Mouse (Mus musculus) left cerebral cortex, postnatal 25 days (tissue): ENCODE results near the gene Mfap4. TPM values are rescaled to one million over a fixed set of nuclear protein-coding genes. Genes with fewer than 3 reads are reported as not detected.

Experiments used
- DNase-seq, 2 experiments: peaks; one replicate each; pipeline ENCODE4 v3.0.0; 2022; ENCODE audit warnings: low spot score in 2 of 2, mixed read lengths in 1 of 2
- intact Hi-C: fragments of 180-260 bp; cut with DNase I; formaldehyde crosslinking; loops from one replicate; pipeline ENCODE4 v1.15.1; 2025
- total RNA-seq, 2 experiments: library from RNA; stranded (reverse); gene quantifications; 2 replicates each; pipeline ENCODE4 v1.2.3; 2021

The Mfap4 gene
- total RNA-seq, 2 experiments from 2014 or later: 4.2 to 5.5 TPM

- intact Hi-C loops: no loop called here
- DNase-seq: no peak
These were observed 6.4 kb upstream of the Mfap4 start for GRCm38 (mm10) chr11:61478788-61479187.

- intact Hi-C loops: no loop called here
- DNase-seq: no peak
These were observed 3.8 kb upstream of the Mfap4 start for GRCm38 (mm10) chr11:61481239-61482090.

DNA sequence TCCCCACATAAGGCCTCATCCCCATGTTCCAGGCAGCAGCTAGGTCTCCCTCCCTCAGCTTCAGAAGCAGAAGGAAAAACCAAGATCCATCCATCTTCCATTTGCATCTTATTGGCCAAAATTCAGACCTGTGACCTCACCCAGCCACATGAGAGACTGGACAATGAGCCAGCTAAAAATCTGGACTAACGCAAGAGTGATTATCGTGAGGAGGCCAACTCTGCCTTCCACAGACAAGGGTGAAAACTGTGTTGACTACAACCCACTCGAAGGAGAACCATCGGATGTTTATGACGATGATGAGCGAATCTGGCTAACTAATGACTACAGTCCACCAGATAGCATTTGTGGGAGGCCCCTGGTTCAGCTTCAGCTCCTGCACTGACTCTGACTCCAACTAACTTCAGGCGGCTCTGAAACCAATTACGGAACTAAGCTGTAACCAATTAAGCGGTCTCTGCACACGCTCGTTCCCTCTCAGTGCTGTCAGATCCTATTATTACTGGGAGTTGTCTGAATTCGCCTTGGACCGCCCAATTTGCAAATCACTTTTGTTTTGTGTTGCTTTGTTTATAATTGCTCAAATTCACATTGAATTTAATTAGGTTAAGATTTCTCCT, 1.9 kb upstream of the Mfap4 start:
- DNase-seq: no peak
- intact Hi-C loops: no loop called here

DNA sequence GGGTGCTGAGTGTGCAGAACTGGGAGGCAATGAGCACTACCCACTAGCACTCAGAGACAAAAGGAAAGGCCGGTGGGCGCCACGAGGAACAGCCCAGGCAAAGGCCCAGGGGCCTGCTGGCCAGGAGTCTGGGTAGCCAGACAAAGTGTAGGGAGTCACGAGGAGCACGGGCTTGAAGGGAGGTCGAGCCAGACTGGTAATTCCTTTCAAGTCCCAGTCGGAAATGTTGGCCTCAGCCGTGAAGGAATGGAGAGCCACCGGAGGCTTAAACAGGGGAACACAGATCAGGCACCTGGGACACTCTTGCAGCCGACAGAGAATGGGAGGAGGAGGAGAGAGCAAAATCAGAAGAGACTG, 997 bp upstream of the Mfap4 start:
- intact Hi-C loops: loop anchor here (2.0 kb wide), 1 partner anchor 31 kb away; no protein-coding TSS in a partner anchor

DNA sequence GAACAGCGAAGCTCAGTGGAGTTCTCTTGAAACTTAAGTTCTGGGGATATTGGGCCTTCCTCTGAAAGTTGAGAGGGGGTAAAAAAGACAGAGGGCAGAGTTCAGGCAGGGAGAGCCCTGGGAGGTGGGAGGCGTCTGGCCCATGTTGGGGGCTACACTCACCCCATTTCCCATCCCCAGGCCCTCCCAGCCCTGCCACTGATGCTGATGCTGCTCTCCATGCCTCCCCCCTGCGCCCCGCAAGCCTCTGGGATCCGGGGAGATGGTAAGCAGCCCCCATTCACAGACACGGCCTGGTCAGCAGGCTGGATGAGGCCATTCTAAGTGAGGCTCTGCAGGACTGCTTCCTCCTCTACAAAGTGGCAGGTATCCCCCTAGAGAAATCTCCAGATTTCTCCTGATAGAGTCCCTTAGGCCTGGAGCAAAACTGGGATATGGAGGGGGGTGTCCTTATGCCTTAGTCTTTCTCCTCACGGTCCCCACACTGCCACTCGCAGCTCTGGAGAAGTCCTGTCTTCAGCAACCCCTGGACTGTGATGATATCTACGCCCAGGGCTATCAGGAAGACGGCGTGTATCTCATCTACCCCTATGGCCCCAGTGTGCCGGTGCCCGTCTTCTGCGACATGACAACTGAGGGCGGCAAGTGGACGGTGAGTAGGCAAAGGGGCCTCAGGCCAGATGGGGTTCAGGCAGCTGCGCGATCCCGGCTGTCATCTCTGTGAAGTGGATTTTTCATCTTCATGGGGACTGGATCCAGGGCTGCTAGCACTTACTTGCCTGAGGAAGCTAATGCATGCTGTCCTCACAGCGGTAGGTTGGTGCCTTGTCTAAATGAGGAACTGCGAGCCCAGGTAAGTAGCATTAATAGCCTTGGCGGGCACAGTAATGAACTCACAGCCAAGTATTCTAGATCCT, 568 bp downstream of the Mfap4 start:
- intact Hi-C loops: loop anchor here (2.0 kb wide), 1 partner anchor 33 kb away; no protein-coding TSS in a partner anchor
- DNase-seq: no peak

More for the DNA sequence above, 997 bp upstream of the Mfap4 start:
- no peak for DNase-seq

DNA sequence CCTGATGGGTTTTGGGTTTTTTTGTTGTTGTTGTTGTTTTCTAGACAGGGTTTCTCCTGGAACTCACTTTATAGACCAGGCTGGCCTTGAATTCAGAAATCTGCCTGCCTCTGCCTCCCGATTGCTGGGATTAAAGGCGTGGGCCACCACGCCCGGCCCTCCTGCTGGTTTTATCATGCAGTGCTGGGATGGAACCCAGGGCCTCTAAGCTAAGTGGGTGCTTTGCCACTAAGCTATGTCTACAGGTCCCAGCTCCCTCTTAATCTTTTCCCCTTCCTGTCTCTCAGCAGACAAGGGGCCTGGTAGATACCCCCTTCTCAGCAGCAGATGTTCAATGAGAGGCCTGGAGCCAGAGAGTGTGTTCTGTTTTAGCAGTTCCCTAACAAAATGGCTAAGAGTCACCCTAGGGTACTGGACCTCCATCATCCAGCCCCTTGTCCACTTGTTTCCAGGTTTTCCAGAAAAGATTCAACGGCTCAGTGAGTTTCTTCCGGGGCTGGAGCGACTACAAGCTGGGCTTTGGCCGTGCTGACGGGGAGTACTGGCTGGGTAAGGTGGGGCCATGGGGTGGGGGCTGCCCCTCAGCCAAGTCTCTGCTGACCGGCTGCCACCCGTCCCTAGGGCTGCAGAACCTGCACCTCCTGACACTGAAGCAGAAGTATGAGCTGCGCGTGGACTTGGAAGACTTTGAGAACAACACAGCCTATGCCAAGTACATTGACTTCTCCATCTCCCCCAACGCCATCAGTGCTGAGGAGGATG, 1.4 kb downstream of the Mfap4 start:
- intact Hi-C loops: no loop called here
- no peak for DNase-seq

GRCm38 (mm10) chr11:61487401-61487800, 2.2 kb downstream of the Mfap4 start:
- no peak for DNase-seq
- intact Hi-C loops: no loop called here

GRCm38 (mm10) chr11:61487936-61488335, 2.7 kb downstream of the Mfap4 start:
- no peak for DNase-seq
- intact Hi-C loops: no loop called here

DNA sequence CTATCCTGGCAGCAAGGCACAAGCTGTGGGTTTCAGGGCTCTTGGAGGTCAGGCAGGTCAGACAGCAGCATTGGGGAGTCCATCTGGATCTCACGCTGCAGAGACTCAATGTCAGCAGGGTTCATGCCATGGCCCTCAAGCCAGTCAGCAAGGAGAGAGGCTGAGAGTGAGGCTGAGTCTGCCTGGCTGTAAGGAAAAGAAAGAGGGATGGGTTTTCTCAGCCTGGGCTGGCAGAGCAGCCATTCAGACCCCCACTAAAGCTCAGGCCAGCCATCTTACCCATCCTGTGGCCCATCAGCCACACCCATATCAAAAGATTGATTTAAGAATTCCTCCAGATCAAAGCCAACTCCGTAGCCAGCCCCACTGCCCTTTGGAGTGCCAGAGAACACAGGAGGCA, 3.9 kb downstream of the Mfap4 start:
- DNase-seq: no peak
- intact Hi-C loops: no loop called here

DNA sequence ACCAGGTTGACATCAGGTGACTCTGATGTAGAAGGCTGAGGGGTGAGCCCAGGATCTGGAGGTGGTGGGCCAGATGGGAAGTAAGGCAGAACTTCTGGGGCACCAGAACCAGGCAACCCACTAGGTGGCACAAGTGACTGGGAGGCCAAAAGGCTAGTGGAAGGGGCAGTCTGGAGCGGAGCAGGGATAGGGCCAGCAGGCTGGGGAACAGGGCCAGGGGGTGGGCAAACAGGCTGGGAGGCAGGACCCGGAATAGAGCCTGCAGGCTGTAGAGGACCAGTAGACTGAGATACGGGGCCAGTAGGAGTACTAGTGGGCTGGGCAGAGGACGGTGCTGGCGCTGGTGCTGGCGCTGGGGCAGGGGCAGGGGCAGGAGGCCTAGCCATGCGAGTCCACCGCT, 4.6 kb downstream of the Mfap4 start:
- no peak for DNase-seq
- intact Hi-C loops: no loop called here

DNA sequence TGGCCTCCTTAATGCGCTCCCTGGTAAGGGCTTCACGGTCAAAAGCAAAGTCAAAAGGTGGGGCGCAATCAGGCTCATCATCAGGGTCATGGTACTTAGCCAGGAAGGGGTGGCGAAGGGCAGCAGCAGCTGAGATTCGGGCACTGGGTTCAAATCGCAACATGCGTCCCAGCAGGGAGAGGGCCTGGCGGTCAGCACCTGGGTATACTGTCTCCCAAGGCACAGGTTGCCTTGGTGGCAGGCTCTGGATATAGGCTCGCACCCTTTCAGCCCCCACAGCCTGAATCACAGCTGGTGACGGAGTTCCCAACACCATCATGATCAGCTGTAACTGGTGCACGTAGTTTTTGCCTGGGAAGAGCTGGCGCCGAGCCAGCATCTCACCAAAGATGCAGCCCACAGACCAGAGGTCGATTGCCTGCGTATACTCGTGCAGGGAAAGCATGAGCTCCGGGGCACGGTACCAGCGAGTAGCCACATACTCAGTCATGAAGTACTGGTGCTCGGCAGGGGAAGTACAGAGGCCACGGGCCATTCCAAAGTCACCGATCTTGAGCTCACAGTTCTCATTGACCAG, 5.8 kb downstream of the Mfap4 start:
- intact Hi-C loops: no loop called here
- no peak for DNase-seq

DNA sequence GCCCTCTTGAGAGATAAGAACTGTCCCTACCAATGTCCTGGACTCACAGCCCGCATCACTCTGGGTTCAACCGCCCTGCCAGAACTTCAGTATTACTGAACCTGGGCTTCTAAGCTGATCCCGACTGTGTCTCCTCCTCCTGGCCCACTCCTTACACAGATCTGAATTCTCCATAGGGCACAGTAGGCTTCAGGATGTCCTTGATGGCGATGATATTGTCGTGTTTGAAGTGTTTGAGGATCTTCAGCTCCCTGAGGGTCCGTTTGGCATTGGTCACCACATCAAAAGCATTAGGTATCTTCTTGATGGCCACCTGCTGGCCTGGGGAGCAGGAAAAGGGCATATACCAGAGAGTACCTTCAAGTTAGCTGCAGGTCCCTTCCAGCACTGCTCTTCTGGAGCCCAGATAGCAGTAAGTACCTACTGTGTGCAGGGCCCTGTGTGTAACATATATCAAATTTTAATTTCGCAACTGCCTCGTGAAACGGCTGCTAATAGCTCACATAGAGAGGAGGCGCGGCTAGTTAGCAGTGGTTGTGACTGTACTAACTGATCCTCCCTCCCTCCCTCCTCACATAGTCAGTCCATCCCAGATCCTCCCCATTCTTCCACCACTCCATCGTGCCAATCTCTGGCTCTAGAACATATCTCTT, 7.6 kb downstream of the Mfap4 start:
- intact Hi-C loops: loop anchor here (2.0 kb wide), 1 partner anchor 40 kb away; no protein-coding TSS in a partner anchor
- no peak for DNase-seq

DNA sequence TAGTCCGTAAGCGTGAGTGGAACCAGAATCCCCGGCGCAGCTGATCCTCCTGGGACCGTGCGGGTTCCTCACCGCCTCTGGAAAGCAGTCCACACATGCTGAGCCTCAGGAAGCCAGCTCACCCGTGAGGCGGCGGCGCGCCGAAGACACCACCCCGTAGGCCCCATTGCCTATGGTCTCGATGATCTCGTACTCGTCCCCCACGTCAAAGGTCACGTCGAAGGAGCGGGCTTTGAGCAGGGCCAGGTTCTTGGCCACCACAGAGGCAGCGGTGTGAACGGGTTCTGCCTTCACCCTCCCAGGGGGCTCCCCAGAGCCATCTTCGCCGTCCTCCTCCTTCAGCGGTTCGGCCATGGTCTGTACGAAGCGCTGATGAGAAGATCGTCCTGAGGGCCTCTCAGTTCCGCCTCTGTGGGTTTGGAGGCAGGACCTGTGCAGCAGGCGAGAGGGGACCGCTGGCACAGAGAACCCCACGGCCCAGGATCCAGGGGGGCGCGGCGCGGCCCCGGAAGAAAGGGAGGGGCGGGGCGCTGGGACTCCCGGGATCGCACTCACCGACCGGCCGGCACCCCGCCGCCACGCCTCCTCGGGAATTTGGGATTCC, 8.4 kb downstream of the Mfap4 start:
- DNase-seq: peak; percentile 52 to 54
- intact Hi-C loops: loop anchor here (2.0 kb wide), 1 partner anchor 41 kb away; no protein-coding TSS in a partner anchor

DNA sequence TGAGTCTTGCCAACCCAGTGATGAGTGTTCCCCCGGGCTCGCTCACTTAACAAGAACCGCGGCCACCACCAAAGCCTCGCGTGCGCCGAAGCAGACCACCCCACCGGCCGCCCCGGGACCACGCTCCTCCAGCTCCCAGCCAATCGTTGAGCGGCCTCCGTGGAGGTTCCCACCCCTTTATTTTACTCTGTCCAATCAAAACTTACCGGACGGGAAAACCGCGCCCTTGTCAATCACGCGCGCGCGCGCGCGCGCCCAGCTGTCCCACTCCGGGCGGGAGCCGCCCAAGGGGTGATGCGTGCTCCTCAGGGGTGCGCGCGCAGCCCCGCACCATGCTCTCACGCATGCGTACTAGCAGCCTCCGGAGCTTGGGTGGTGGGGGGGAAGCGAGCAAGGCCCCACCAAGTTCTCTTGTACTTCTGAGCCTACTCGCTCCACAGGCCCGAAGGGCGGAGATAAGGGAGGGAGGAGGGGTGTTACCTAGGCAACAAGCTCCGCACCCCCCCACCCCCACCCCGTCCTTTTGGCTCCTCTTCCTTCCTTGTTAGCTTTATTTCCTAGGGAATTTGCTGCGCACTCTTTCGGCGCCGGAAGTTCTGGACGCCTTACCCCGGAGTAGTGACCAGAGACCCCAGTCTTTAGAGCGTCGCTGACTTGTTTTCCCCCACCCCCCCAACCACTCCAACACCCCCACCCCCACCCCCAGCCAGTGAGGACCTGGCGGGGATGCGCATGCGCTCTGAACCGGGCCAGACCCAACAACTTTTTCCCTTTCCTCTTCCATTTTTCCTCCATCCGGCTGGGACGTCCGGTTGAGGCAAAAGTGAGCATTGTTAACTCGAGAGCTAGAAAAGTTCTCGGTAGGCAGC, 9.1 kb downstream of the Mfap4 start, which contains the start of gene Mapk7:
Mapk7 (minus strand) TSS at position 278 of the 869 bp plus-strand sequence.
- DNase-seq: peak; percentile 94 to 98
- intact Hi-C loops: no loop called here

- intact Hi-C loops: no loop called here
- no peak for DNase-seq
These were observed 10.3 kb downstream of the Mfap4 start for GRCm38 (mm10) chr11:61495528-61495927.

DNA sequence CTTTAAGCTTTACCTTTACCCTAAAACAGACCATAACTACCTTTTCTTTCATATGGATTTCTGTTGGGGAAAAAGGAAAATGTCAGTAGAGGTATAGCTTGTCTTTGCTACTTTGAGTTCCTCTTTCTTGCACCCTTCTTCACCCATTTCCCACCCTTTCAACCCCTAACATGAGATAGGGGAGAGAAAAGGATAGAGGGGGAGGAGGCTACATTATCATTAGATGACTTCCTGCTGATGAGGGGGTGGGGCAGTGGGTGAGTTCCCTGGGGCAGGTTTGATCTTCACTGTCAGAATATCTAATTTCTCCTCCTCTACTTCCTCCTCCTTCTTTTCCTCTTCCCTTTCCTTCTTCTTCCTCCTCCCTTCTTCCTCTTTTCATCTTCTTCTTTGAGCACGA, 12.3 kb downstream of the Mfap4 start:
- DNase-seq: no peak

More for the DNA sequence above, 12.3 kb downstream of the Mfap4 start:
- intact Hi-C loops: no loop called here
